Mouse (Mus musculus) lung, embryonic 15.5 days (tissue): ENCODE data around the gene Dlg2. TPM values are rescaled to one million over a fixed set of nuclear protein-coding genes. Genes with fewer than 3 reads are reported as not detected.

Experiments
- ATAC-seq: fragments of 200-750 bp; cut with Nextera tagmentation; 2 replicates; pipeline ENCODE4 v1.8.0; 2017; ENCODE audit warnings: moderate number of reproducible peaks, borderline replicate concordance; ENCODE audit not compliant: low FRiP score, low TSS enrichment; ENCODE audit errors: extremely low read depth
- H3K27ac ChIP-seq: fragments of 300-500 bp; sonication (generic); 2 replicates; pipeline ENCODE4 v1.5.1; 2015; ENCODE audit warnings: moderate library complexity, mild to moderate bottlenecking, inconsistent platforms
- H3K27me3 ChIP-seq: fragments of 300-500 bp; sonication (generic); 2 replicates; pipeline ENCODE4 v1.6.1; 2015; ENCODE audit warnings: inconsistent platforms
- H3K36me3 ChIP-seq: fragments of 300-500 bp; sonication (generic); 2 replicates; pipeline ENCODE4 v1.6.1; 2015; ENCODE audit warnings: inconsistent platforms
- H3K4me1 ChIP-seq: fragments of 300-500 bp; sonication (generic); 2 replicates; pipeline ENCODE4 v1.6.1; 2015; ENCODE audit warnings: inconsistent platforms
- H3K4me2 ChIP-seq: fragments of 300-500 bp; sonication (generic); 2 replicates; pipeline ENCODE4 v1.6.1; 2015; ENCODE audit warnings: inconsistent platforms, mild to moderate bottlenecking, moderate library complexity
- H3K4me3 ChIP-seq: fragments of 300-500 bp; sonication (generic); 2 replicates; pipeline ENCODE4 v1.5.1; 2015; ENCODE audit warnings: mild to moderate bottlenecking, inconsistent platforms
- H3K9ac ChIP-seq: fragments of 300-500 bp; sonication (generic); 2 replicates; pipeline ENCODE4 v1.6.1; 2015; ENCODE audit warnings: inconsistent platforms
- H3K9me3 ChIP-seq: fragments of 300-500 bp; sonication (generic); 2 replicates; pipeline ENCODE4 v1.6.1; 2016; ENCODE audit warnings: inconsistent platforms
- WGBS: fragments of 180-500 bp; shearing (Covaris S2); methylation state at CpG from one replicate; pipeline ENCODE4 v1.1.7; 2015; 5-methylcytosine and 5-hydroxymethylcytosine counted together
- polyA plus RNA-seq: library from polyadenylated mRNA; unstranded; fragments of >200 nt; fragmentation: Nextera tagmentation; extraction: Ambion mirVana; gene quantifications from 2 replicates; pipeline ENCODE4 v1.2.1, GENCODE M21; 2015

Gene Dlg2
- polyA plus RNA-seq, 1 experiment from 2014 or later, result 2.3 TPM

- Histone ChIP-seq H3K36me3 (no peaks in the 10 kb centered on the region), H3K4me1 (no peaks in the 10 kb centered on the region), H3K9me3 (no peaks in the 10 kb centered on the region), H3K27ac (no peak overlapping the region), H3K4me2 (no peak overlapping the region), H3K9ac (no peak overlapping the region), H3K27me3 (no peaks in the 10 kb centered on the region), H3K4me3 (no peak overlapping the region)
- ATAC-seq, result no peak
- WGBS, result 35% methylated on average over 2 of the region's 2 CpGs
Measured at GRCm38 (mm10) chr7:91161643-91162175, 685.2 kb downstream of the Dlg2 start.

GRCm38 (mm10) chr7:91173560-91173959 is 697.1 kb downstream of the Dlg2 start:
- Histone ChIP-seq H3K36me3 (no peaks in the 10 kb centered on the region), H3K4me1 (no peaks in the 10 kb centered on the region), H3K4me2 (no peak overlapping the region), H3K4me3 (no peak overlapping the region), H3K27ac (no peak overlapping the region), H3K9ac (no peak overlapping the region), H3K27me3 (no peaks in the 10 kb centered on the region), H3K9me3 (no peaks in the 10 kb centered on the region)
- no peak for ATAC-seq
- WGBS, result 89% methylated on average over 2 of the region's 2 CpGs

DNA sequence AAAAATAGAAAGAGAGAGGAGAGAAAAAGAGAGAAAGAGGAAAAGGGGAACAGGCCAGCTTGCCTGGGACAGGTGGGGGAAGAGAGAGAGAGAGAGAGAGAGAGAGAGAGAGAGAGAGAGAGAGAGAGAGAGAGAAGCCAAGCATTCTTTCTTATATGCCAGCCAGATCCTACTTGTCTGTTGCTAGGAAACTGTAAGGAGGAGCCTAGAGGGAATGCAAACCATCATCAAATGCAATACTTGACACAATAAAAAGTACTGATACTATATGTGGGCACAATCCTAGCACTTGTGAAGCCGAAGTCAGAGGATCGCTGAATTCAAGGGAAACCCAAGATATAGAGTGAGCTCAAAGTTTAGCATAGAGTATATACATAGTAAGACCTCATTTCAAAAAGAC is 711.7 kb downstream of the Dlg2 start:
- Histone ChIP-seq H3K4me1 (no peaks in the 10 kb centered on the region), H3K27me3 (no peaks in the 10 kb centered on the region), H3K4me3 (no peak overlapping the region), H3K27ac (no peak overlapping the region), H3K4me2 (no peak overlapping the region), H3K9me3 (no peaks in the 10 kb centered on the region), H3K9ac (no peak overlapping the region), H3K36me3 (no peaks in the 10 kb centered on the region)
- ATAC-seq, result no peak
- 97% methylated on average over 2 of the region's 2 CpGs for WGBS

DNA sequence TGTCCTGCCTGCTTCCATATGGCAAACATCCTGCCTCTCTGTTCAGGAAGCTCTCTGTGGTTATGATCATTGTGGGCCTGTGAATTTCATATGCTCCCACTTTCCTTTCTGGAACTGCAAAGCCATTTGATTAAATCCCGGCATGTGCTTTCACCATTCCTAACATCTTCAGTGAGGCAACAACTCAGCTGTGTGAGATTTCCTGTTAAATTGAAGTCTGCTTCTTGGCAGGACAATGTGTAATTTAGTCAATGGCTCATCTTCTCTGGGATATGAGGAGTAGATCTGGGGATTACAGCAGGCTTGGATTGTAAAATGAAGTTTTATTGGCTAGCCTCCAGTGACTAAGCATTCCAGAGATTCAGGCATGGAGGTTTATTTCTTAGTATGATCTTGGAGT is 722.9 kb downstream of the Dlg2 start:
- no peak overlapping the region for H3K4me2 ChIP-seq
- no peaks in the 10 kb centered on the region for H3K36me3 ChIP-seq
- no peaks in the 10 kb centered on the region for H3K4me1 ChIP-seq
- no peak overlapping the region for H3K4me3 ChIP-seq
- 83% methylated on average over 1 of the region's 1 CpGs for WGBS
- H3K27ac ChIP-seq, result no peak overlapping the region
- H3K9ac ChIP-seq, result no peak overlapping the region
- no peaks in the 10 kb centered on the region for H3K27me3 ChIP-seq
- no peak for ATAC-seq
- no peaks in the 10 kb centered on the region for H3K9me3 ChIP-seq

GRCm38 (mm10) chr7:91208083-91208852 is 731.8 kb downstream of the Dlg2 start:
- no peaks in the 10 kb centered on the region for H3K36me3 ChIP-seq
- H3K4me2 ChIP-seq, result no peak overlapping the region
- H3K4me3 ChIP-seq, result no peak overlapping the region
- no peak for ATAC-seq
- no peaks in the 10 kb centered on the region for H3K4me1 ChIP-seq
- WGBS, result 68% methylated on average over 5 of the region's 5 CpGs
- no peaks in the 10 kb centered on the region for H3K9me3 ChIP-seq
- H3K27ac ChIP-seq, result no peak overlapping the region
- no peaks in the 10 kb centered on the region for H3K27me3 ChIP-seq
- H3K9ac ChIP-seq, result no peak overlapping the region

DNA sequence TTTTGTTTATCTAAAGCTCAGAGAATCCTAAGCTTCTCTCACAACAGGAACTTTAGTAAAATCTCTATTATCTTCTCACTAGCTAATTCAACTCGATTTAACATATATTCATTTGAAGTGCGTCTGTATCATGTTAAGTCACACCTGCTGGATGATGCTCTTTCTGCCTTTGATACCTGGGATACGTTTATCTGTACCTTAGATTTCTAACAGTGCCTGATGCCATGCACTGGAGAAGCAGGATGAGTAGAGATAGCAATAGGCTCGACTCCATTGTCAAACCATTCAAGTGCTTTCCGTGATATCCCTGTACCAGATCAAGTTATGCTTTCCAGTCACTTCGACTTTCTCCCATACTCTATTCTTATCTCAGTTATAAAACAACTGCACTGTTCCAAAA is 732.5 kb downstream of the Dlg2 start:
- H3K4me1 ChIP-seq, result no peaks in the 10 kb centered on the region
- H3K4me2 ChIP-seq, result no peak overlapping the region
- ATAC-seq, result no peak
- H3K4me3 ChIP-seq, result no peak overlapping the region
- H3K27ac ChIP-seq, result no peak overlapping the region
- no peaks in the 10 kb centered on the region for H3K27me3 ChIP-seq
- H3K36me3 ChIP-seq, result no peaks in the 10 kb centered on the region
- 55% methylated on average over 6 of the region's 6 CpGs for WGBS
- no peak overlapping the region for H3K9ac ChIP-seq
- no peaks in the 10 kb centered on the region for H3K9me3 ChIP-seq

GRCm38 (mm10) chr7:91212236-91212635 is 735.8 kb downstream of the Dlg2 start:
- Histone ChIP-seq H3K4me2 (no peak overlapping the region), H3K27ac (no peak overlapping the region), H3K36me3 (no peaks in the 10 kb centered on the region), H3K27me3 (no peaks in the 10 kb centered on the region), H3K4me3 (no peak overlapping the region), H3K9ac (no peak overlapping the region), H3K9me3 (no peaks in the 10 kb centered on the region), H3K4me1 (no peaks in the 10 kb centered on the region)
- WGBS, result 75% methylated on average over 1 of the region's 1 CpGs
- ATAC-seq, result no peak

DNA sequence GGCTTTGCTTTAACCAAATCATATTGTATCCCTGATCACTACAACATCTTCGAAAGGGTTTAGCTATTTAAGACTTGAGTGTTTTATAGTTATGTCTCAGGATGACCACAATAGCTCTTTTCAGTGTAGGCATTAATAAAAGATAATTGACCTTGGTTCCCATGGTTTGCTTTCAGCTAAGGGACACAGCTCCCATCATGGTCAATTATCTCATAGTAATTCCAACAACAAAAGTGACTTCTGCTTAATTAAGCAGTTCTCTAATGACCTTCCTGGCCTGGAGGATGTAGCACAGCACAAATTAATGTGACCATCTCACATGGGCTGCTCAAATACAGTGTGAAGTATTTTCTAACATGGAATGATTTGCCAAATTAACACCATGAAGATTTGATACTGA is 738.4 kb downstream of the Dlg2 start:
- H3K27ac ChIP-seq, result no peak overlapping the region
- no peak overlapping the region for H3K4me3 ChIP-seq
- H3K9ac ChIP-seq, result no peak overlapping the region
- H3K27me3 ChIP-seq, result no peaks in the 10 kb centered on the region
- H3K9me3 ChIP-seq, result no peaks in the 10 kb centered on the region
- H3K36me3 ChIP-seq, result no peaks in the 10 kb centered on the region
- no peak for ATAC-seq
- WGBS, result 65% methylated on average over 1 of the region's 1 CpGs
- H3K4me1 ChIP-seq, result no peaks in the 10 kb centered on the region
- no peak overlapping the region for H3K4me2 ChIP-seq

DNA sequence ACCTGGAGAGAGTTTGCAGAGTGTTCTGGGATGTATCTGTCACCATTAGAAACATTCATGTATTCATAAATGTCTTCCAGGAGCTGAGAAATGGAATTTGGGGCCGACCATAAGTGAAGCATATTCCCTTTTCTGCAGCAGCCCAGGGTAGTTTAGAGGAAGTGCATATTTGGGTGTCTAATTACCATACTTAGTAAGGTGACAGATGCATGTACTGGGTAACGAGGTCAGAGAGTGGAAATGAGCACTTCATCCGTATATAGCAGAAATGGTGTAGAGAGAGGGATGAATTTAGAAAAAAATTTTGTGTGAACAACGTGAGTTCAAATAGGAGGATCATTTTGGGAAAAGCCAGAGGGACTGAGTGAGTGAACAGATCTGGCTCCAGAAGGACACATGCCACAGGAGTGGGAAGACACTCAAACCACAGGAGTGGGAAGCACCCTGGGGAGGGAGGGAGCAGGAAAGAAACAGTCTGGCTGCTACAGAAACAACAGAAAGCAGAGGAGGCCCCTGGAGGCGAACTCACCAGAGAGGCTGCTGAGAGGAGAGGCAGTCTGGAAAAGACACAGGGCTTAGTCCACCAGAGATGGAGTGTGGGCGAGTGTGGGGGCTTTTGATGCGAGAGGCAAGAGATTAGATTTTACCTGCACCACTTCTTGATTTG is 742.0 kb downstream of the Dlg2 start:
- H3K36me3 ChIP-seq, result no peaks in the 10 kb centered on the region
- H3K9me3 ChIP-seq, result no peaks in the 10 kb centered on the region
- no peak overlapping the region for H3K27ac ChIP-seq
- H3K9ac ChIP-seq, result no peak overlapping the region
- H3K27me3 ChIP-seq, result no peaks in the 10 kb centered on the region
- WGBS, result 51% methylated on average over 7 of the region's 7 CpGs
- no peaks in the 10 kb centered on the region for H3K4me1 ChIP-seq
- no peak overlapping the region for H3K4me2 ChIP-seq
- no peak overlapping the region for H3K4me3 ChIP-seq
- no peak for ATAC-seq

DNA sequence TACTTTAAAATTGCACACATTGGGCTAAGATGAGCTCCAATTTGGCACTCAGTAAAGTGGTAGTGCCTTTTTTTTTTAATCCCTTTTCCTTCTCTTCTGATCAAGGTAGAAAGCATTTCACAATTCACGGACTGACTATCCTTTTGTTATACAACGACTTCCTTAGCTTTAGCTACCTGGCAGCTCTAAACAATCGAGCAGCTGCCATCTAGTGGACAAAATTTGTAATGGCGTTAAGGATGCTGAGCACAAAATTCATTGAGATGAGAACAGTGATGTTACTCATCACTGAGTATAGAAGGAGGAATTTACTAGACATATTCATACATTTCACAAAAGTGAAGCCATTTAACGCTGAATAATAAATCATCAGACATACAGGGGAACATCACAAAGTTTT is 750.0 kb downstream of the Dlg2 start:
- no peaks in the 10 kb centered on the region for H3K27me3 ChIP-seq
- no peak overlapping the region for H3K4me2 ChIP-seq
- under 1% methylated on average over 5 of the region's 5 CpGs for WGBS
- H3K9me3 ChIP-seq, result no peaks in the 10 kb centered on the region
- H3K4me3 ChIP-seq, result no peak overlapping the region
- no peaks in the 10 kb centered on the region for H3K36me3 ChIP-seq
- no peak for ATAC-seq
- H3K4me1 ChIP-seq, result no peaks in the 10 kb centered on the region
- no peak overlapping the region for H3K9ac ChIP-seq
- no peak overlapping the region for H3K27ac ChIP-seq

- Histone ChIP-seq H3K36me3 (no peaks in the 10 kb centered on the region), H3K4me2 (no peak overlapping the region), H3K9ac (no peak overlapping the region), H3K4me1 (no peaks in the 10 kb centered on the region), H3K9me3 (no peaks in the 10 kb centered on the region), H3K27ac (no peak overlapping the region), H3K27me3 (no peaks in the 10 kb centered on the region), H3K4me3 (no peak overlapping the region)
- 70% methylated on average over 4 of the region's 4 CpGs for WGBS
- ATAC-seq, result no peak
Measured at GRCm38 (mm10) chr7:91241718-91242117, 765.2 kb downstream of the Dlg2 start.

DNA sequence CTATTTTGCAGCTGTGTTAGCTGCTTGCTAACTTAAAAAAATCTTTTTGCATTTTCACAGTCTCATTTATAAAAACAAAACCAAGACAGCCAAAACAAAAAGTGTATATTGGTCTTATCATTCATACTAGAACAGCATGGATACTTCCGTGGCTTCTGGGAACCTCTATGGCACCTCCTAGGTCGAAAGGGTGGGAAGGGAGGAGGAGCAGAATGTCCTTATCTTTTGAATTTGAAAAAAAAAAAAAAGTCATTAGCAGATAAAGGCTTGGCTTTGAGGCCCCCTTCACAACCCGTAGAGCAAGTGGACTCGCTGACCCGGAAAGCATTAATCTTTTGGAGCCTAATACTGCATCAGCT is 785.2 kb downstream of the Dlg2 start:
- WGBS, result 0% methylated on average over 5 of the region's 5 CpGs
- ATAC-seq, result no peak
- Histone ChIP-seq H3K27ac (no peak overlapping the region), H3K36me3 (no peaks in the 10 kb centered on the region), H3K4me1 (peaks cover 5% of the 10 kb centered on the region; the same call in 1 of the 2 replicates), H3K9ac (no peak overlapping the region), H3K9me3 (no peaks in the 10 kb centered on the region), H3K4me3 (no peak overlapping the region), H3K27me3 (no peaks in the 10 kb centered on the region; the same call in 1 of the 2 replicates), H3K4me2 (peak overlapping the region; percentile 59)
